Mouse (Mus musculus) brain, embryonic 14.5 days (tissue): Measurements from ENCODE around the gene Cnga2.
A peak's percentile ranks its signal among the peaks of the same experiment; 100 is the strongest.

Source experiments
- CTCF ChIP-seq: fragments of 200-500 bp; IDR thresholded peaks from 2 replicates; pipeline ENCODE4 v1.5.1; 2012; ENCODE audit warnings: inconsistent platforms, mild to moderate bottlenecking, moderate library complexity, borderline replicate concordance; ENCODE audit not compliant: insufficient read depth, insufficient read length; ENCODE audit errors: extremely low read depth
- POLR2A ChIP-seq: fragments of 200-500 bp; IDR thresholded peaks from 2 replicates; pipeline ENCODE4 v1.6.1; 2012; ENCODE audit warnings: mild to moderate bottlenecking, inconsistent platforms, borderline replicate concordance; ENCODE audit not compliant: poor library complexity, insufficient read depth, insufficient read length, severe bottlenecking; ENCODE audit errors: extremely low read depth

DNA sequence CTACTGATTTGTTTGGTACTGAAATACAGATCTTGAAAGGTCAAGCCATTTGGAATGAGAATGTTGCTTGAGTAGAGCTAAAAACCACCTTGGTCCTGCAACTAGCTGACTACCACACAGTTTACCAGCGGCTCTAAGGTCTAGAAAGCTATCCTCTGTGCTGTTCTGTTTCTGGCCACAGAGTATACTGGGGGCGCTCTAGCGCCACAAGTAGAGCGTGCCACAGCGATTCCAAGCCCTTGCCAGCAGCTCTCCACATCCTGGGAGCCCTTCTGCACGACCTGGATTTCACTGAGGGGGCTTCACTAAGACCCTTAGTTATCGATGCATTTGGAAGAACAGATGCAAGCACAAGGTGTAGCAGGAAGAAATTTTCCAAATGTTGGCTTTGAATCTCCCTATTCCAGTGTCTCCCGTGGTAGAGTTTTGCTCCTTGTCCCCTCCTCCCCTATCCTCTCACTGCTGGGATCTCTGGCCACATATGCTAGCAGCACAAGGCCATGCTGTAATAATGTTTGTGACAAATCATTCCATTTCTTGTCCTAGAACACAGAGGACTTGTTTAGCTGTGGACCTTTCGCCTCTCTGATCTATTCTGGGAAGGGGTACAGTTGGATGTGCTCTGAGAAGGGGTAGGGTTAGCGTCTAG is 31.2 kb downstream of the Cnga2 start:
- TF ChIP-seq CTCF (peak; percentile 62; the same call in 1 of the 2 replicates), POLR2A (no peak)
